Mouse (Mus musculus) c-Kit-positive CD71-positive TER-119-positive erythroid progenitor cells, embryonic 14.5 days (primary cell): Measurements from ENCODE around the gene Opn1sw.
"Not testable (repeated sequence)": the region's sequence is repeated elsewhere in the genome, so short reads cannot be mapped to it uniquely, and the experiment has no call there.

Experiments used
- DNase-seq: peaks from one replicate; pipeline ENCODE4 v3.0.0-alpha.2; 2013; ENCODE audit warnings: low spot score

The Opn1sw gene

DNA sequence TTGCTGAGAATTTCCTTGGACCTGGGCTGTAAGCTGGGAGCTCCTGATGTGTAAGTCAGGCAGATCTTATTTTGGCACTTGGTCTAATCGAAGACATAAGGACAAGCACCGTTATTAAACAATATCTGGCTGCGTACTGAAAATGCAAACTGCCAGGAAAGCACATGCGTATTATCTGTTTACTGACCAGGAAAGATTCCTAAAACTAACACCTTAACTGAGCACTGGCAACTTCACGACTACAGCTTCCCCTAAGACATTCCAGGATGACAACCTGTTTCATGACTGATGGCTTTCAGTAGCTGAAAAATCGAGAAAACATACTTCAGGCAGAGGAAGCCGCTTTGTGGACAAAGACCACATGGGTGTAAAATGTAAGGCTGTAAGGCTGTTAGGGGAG, 41.1 kb downstream of the Opn1sw start:
- peak; percentile 18 for DNase-seq

DNA sequence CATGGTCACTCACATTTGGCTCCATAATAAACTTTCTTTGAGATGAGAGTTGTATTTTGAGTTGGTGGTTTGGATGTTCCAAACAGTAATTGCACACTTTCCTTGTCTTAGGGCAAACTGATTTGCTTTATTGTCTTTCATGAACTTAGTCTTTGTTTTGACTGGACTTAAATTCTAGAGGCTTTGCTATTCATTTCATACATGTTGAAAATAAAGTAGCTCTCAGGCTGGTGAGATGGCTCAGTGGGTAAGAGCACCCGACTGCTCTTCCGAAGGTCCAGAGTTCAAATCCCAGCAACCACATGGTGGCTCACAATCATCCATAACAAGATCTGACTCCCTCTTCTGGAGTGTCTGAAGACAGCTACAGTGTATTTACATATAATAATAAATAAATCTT, 41.8 kb downstream of the Opn1sw start:
- DNase-seq: not testable (repeated sequence)

DNA sequence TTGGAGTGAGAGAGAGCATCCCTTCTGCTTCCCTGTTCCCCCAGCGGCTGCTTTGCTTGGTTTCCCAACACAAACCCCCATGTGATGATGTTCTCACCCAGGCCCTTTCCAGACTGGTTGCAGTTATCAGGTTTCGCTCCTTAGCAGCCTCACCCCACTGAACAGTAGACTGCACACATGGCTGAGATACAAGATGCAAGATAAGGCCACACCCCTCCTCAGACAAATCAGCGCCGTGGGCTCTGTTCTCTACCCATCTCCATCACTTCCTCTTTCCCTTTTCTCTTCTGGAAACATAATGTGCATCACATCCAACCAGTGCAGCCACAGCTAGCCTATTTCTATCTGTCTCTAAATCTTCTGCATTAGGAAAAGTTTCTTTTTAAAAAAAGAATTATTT, 58.8 kb downstream of the Opn1sw start:
- DNase-seq: no peak

DNA sequence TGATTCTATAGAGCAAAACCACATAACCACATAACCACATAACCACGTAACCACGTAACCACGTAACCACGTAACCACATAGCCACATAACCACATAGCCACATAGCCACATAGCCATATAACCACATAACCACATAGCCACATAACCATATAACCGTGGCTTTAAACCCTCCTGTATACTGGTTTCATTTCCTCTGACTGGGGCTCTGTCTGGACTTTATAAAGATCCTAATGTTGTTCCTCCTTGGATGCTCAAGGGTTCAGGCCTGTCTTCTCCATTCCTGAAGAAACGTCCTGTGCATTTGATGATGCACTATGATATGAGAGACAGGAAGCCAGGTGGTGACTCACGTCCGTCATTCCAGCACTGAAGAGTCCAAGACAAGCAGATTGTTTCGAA, 61.3 kb downstream of the Opn1sw start:
- no peak for DNase-seq
